Mouse (Mus musculus): Measurements from ENCODE around the gene Grn. TPM values are rescaled to one million over a fixed set of nuclear protein-coding genes. Genes with fewer than 3 reads are reported as not detected.

The Grn gene
- total RNA-seq, 4 experiments from 2014 or later = 51.6 to 142 (median 80.2) TPM

- DNase-seq (ENCODE audit: low spot score in 2 of 2) = no peak
Observed at GRCm38 (mm10) chr11:102469648-102470357, 39.7 kb downstream of the Grn start, which contains the start of gene Itga2b. TSS of gene Itga2b (minus strand) at chr11:102470122.

- no peak for DNase-seq (ENCODE audit: low spot score in 2 of 2)
Observed at GRCm38 (mm10) chr11:102475027-102475426, 44.9 kb downstream of the Grn start.

GRCm38 (mm10) chr11:102478671-102479070 lies 48.6 kb downstream of the Grn start:
- DNase-seq (ENCODE audit: low spot score in 2 of 2) = no peak

GRCm38 (mm10) chr11:102479581-102479980 lies 49.5 kb downstream of the Grn start:
- DNase-seq (ENCODE audit: low spot score in 2 of 2) = no peak

- DNase-seq (ENCODE audit: low spot score in 2 of 2) = no peak
Observed at GRCm38 (mm10) chr11:102480111-102480510, 50.0 kb downstream of the Grn start.

- DNase-seq (ENCODE audit: low spot score in 2 of 2) = no peak
Observed at GRCm38 (mm10) chr11:102480897-102481296, 50.8 kb downstream of the Grn start.

GRCm38 (mm10) chr11:102481779-102482178 lies 51.7 kb downstream of the Grn start:
- no peak for DNase-seq (ENCODE audit: low spot score in 2 of 2)

Small RNAs within 50 kb of the gene (microRNA-seq; reads per million reads assigned to microRNA genes)
- gene Mir6930 = 1.3 to 2.0 reads per million in 2 experiments

Other genes starting within 250 kb of the Grn start
- 10 to 100 TPM; 52.8 to 55.3 (median 53.9) TPM for gene Lsm12, start 245.0 kb upstream of the Grn start, total RNA-seq (2022)
- 10 to 100 TPM; 65.4 to 78.4 (median 75.2) TPM for gene G6pc3, start 240.7 kb upstream of the Grn start, total RNA-seq (2022)
- 100 to 1,000 TPM; 245 to 275 (median 254) TPM for gene Hdac5, start 200.1 kb upstream of the Grn start, total RNA-seq (2022)
- gene BC030867, start 181.4 kb upstream of the Grn start, total RNA-seq (2022) = 1 to 10 TPM in 3 of 4 experiments, under 1 TPM in 1; 0.76 to 1.6 (median 1.4) TPM
- gene Asb16, start 161.6 kb upstream of the Grn start, total RNA-seq (2022) = 1 to 10 TPM; 2.8 to 3.7 (median 3.3) TPM
- gene Tmub2, start 145.4 kb upstream of the Grn start, total RNA-seq (2022) = 10 to 100 TPM; 62.1 to 70.6 (median 65.6) TPM
- 100 to 1,000 TPM; 202 to 218 (median 208) TPM for gene Atxn7l3, start 133.7 kb upstream of the Grn start, total RNA-seq (2022)
- gene Ubtf, start 110.6 kb upstream of the Grn start, total RNA-seq (2022) = 100 to 1,000 TPM; 102 to 118 (median 113) TPM
- gene Slc4a1, start 64.1 kb upstream of the Grn start, total RNA-seq (2022) = under 1 TPM in 3 of 4 experiments, not detected in 1; 0.08 to 0.41 (median 0.24) TPM
- gene Rundc3a, start 36.9 kb upstream of the Grn start, total RNA-seq (2022) = 100 to 1,000 TPM; 433 to 468 (median 439) TPM
- gene Slc25a39, start 22.4 kb upstream of the Grn start, total RNA-seq (2022) = 10 to 100 TPM; 64.1 to 75.4 (median 68.9) TPM
- 100 to 1,000 TPM in 2 of 4 experiments, 10 to 100 TPM in 2; 88.3 to 104 (median 96.8) TPM for gene Fam171a2, start 17.4 kb downstream of the Grn start, total RNA-seq (2022)
- gene Itga2b, start 39.8 kb downstream of the Grn start, total RNA-seq (2022) = 1 to 10 TPM; 2.2 to 7.8 (median 3.2) TPM
- gene Gpatch8, start 126.1 kb downstream of the Grn start, total RNA-seq (2022) = 10 to 100 TPM; 53.4 to 64.9 (median 58.6) TPM
- gene Gm11627, start 149.1 kb downstream of the Grn start, total RNA-seq (2022) = 1 to 10 TPM; 2.7 to 5.8 (median 4.2) TPM
- 10 to 100 TPM in 1 of 4 experiments, 1 to 10 TPM in 3; 7.4 to 10.5 (median 9.6) TPM for gene Fzd2, start 174.1 kb downstream of the Grn start, total RNA-seq (2022)
- gene Meioc, start 233.4 kb downstream of the Grn start, total RNA-seq (2022) = not detected

Measured in left cerebral cortex, adult 8-10 months (tissue).